Mouse (Mus musculus) frontal cortex, adult 2 months (tissue): Measurements from ENCODE around the gene Pde10a. TPM values are rescaled to one million over a fixed set of nuclear protein-coding genes. Genes with fewer than 3 reads are reported as not detected.

Experiments used
- DNase-seq, 2 experiments: peaks; one replicate each; pipeline ENCODE4 v3.0.0; 2022; ENCODE audit warnings: low spot score in 1 of 2; ENCODE audit errors: extremely low spot score in 1 of 2
- polyA plus RNA-seq: library from polyadenylated mRNA; depleted of rRNA; stranded (reverse); fragments of >200 nt; gene quantifications from 2 replicates; pipeline ENCODE4 v1.2.3, GENCODE M21; 2012

The Pde10a gene
- polyA plus RNA-seq, 1 experiment: 31.8 TPM

GRCm38 (mm10) chr17:8923074-8923473, 397.9 kb downstream of the Pde10a start:
- DNase-seq: no peak

GRCm38 (mm10) chr17:8923727-8924126, 398.6 kb downstream of the Pde10a start:
- no peak for DNase-seq

- DNase-seq: no peak
Measured at GRCm38 (mm10) chr17:8925819-8926383, 400.7 kb downstream of the Pde10a start.

- DNase-seq: no peak
Measured at GRCm38 (mm10) chr17:8928560-8928959, 403.4 kb downstream of the Pde10a start.

- DNase-seq: no peak
Measured at GRCm38 (mm10) chr17:8929636-8930035, 404.5 kb downstream of the Pde10a start.

GRCm38 (mm10) chr17:8935604-8936003, 410.4 kb downstream of the Pde10a start:
- no peak for DNase-seq

GRCm38 (mm10) chr17:8936603-8937002, 411.4 kb downstream of the Pde10a start:
- peak in 1 of 2 experiments; percentile 81 for DNase-seq

- no peak for DNase-seq
Measured at GRCm38 (mm10) chr17:8951588-8951987, 426.4 kb downstream of the Pde10a start.

GRCm38 (mm10) chr17:8952951-8953350, 427.8 kb downstream of the Pde10a start:
- DNase-seq: no peak

- no peak for DNase-seq
Measured at GRCm38 (mm10) chr17:8958125-8958524, 433.0 kb downstream of the Pde10a start.

GRCm38 (mm10) chr17:8960386-8960785, 435.2 kb downstream of the Pde10a start:
- no peak for DNase-seq

- DNase-seq: no peak
Measured at GRCm38 (mm10) chr17:8961097-8961496, 435.9 kb downstream of the Pde10a start.

- no peak for DNase-seq
Measured at GRCm38 (mm10) chr17:8961644-8962043, 436.5 kb downstream of the Pde10a start.

GRCm38 (mm10) chr17:8965177-8965576, 440.0 kb downstream of the Pde10a start:
- no peak for DNase-seq

- DNase-seq: no peak
Measured at GRCm38 (mm10) chr17:8972152-8972854, 447.1 kb downstream of the Pde10a start.

GRCm38 (mm10) chr17:8973331-8973730, 448.2 kb downstream of the Pde10a start:
- DNase-seq: no peak

GRCm38 (mm10) chr17:8974423-8974822, 449.3 kb downstream of the Pde10a start:
- DNase-seq: no peak

- no peak for DNase-seq
Measured at GRCm38 (mm10) chr17:8974823-8975397, 449.7 kb downstream of the Pde10a start.

- no peak for DNase-seq
Measured at GRCm38 (mm10) chr17:8976745-8977144, 451.6 kb downstream of the Pde10a start.

GRCm38 (mm10) chr17:8977271-8977670, 452.1 kb downstream of the Pde10a start:
- no peak for DNase-seq

- no peak for DNase-seq
Measured at GRCm38 (mm10) chr17:8983576-8983975, 458.4 kb downstream of the Pde10a start.

GRCm38 (mm10) chr17:8985714-8986113, 460.5 kb downstream of the Pde10a start:
- peak in 1 of 2 experiments; percentile 26 for DNase-seq
